Mouse (Mus musculus): Measurements from ENCODE around the gene Sirt4. TPM values are rescaled to one million over a fixed set of nuclear protein-coding genes. Genes with fewer than 3 reads are reported as not detected.

The Sirt4 gene
- total RNA-seq, 2 experiments from 2014 or later = 20.8 to 22.6 TPM

DNA sequence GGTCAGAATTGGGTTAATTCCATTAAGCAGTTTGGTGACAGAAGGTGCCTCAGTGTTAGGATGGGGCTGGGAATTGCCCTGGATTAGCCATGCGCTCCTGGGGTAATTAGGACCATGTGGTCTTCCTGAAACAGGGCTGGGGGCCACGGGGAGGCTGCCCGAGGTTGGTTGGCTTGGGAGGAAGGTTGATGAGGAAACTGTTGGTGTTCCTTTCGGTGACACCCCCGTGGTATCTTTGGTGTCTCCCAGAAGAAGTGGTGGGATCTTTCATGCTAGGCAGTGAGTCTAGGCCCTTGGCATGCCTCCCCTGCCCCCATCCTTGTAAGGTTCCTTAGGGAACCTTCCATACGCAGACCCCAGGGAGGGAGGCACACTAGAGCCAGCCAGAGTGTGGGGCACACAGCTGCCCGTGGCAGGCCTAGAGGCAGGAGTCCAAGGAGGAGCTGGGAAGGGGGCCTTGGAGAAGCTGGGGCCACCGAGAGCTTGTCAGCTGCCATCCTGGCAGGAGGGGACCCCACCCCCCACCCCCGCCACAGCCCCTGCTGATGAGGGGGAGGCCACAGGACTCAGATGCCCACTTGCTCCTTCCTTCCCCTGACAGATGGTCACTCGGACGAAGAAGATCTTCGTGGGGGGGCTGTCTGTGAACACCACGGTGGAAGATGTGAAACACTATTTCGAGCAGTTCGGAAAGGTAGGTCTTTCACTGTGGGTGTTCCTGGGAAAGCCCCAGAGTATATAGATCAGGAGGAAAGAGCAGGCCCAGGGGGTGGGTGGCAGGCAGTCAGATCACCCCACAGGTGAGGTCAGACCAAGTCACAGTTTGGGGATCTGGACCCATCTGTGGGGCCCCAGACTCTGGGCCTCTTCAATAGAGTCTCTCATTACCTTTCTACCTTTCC, 49.4 kb downstream of the Sirt4 start:
- DNase-seq = no peak

DNA sequence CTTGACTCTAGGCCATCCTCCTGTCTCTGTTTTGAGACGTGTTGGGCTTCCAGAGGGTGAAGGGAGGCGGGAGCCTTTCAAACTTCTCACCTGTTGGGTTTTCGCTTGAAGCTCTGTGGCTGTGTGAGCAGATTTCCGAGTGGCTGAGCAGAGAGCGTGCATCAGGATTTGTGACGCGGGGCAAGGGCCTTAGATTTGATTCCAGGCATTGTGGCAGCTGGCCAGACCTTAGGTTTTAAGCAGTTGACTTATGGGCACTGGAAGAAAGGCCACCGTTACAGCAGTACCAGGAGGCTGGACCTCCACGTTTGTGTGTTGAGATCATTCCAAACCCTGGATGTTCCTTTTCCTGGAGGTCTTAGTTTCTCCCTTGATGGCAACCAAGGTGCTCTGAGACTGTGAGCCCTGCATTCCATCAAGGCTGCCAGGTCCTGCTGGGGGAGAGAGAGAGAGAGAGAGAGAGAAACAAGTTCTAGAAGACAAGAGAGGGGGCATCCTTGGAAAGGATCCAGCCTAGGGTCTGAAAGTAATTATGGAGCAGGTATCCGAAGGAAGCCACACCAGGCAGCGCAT, 50.2 kb downstream of the Sirt4 start:
- DNase-seq = no peak

DNA sequence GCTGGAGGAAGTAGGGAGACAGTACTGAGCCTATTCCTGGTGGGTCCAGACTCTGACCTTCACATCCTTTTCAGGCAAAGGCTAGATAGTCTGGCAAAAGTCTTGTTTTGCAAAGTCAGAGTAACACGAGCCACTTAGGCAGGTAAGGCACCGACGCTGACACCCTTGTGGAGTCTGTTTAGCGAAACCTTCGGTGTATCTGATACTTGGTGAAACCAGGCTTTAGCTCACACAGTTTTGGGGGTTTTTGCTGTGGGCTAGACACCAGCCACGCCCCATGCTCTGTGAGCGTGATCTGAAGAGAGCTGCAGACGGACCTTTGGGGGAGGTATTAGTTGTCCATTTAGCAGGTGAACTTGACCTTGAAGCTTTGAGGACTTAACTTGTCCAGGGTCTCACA, 51.3 kb downstream of the Sirt4 start:
- DNase-seq = no peak

DNA sequence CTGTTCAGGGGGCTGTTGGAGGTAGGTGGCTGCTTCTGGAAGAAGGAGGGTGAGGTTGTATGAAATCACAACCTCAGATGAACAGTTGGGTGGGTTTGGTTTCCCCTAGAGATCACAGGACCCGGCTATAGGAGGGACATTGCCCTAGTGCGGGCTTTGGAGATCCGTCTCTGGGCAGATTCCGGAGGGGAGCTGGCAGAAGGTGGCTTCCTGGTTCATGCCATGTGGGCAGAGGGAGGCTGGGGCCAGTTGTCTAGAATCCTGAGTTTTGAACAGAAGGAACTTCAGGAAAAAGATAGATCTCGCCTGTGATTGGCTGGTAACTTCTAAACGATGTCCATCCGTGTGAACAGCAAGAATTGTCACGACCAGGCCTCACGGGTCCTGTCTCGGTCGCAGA, 52.1 kb downstream of the Sirt4 start:
- DNase-seq = no peak

DNA sequence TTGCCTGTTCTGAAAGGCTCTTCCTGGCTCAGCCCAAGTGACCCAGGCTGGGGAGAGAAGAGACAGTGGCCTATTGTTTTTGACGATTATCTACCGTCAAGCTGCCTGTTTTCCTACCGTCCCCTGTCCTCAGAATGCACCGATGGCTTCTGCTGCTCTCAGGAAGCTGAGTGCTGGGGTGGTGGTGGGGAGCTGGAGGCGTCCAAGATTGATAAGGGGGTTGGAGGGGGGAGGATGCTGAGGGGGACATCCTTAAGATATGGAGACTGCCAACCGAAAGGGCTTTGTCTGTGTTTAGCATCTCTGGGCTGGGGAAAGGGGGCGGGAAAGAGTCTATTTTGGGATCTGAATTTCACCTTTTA, 52.6 kb downstream of the Sirt4 start:
- no peak for DNase-seq

DNA sequence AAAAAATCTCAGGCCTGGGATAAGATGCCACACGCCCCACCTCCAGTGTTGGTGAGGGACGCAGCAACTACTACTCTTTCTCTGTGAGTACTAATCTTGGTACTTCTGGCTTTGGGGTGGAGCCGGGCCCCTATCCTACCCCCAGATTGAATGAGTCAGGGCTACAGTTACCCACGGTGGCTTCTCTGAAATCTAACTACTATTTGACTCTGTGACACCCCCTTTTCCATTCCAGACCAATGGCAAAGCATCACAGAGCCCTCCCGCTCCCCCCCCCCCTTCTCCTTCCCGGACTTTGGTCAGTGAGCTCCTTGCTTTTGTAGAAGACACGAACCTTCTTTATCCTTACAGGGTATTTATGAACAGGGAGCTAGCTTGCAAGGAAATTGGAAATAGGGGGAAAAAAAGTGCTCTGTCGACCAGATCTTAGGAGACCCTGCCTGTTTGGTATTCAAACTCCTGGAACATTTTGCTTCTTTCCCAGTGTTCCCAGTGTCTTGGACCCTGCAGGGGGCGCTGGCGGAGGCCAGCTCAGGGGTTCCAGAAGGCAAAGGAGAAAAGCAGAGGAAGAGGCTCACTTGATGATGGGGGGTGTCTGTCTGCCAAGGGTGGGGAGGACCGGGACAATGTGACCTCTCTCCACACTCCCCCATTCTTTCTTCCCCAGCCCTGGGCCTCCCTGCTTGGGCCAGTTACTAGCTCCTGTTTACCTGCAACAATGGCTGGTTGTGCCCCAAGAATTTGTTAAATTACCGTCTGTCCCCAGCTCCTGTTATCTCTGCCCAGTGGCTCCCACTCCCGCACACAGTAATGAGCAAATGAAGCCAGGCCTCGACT, 53.2 kb downstream of the Sirt4 start:
- DNase-seq = peak in 1 of 2 experiments; percentile 44

DNA sequence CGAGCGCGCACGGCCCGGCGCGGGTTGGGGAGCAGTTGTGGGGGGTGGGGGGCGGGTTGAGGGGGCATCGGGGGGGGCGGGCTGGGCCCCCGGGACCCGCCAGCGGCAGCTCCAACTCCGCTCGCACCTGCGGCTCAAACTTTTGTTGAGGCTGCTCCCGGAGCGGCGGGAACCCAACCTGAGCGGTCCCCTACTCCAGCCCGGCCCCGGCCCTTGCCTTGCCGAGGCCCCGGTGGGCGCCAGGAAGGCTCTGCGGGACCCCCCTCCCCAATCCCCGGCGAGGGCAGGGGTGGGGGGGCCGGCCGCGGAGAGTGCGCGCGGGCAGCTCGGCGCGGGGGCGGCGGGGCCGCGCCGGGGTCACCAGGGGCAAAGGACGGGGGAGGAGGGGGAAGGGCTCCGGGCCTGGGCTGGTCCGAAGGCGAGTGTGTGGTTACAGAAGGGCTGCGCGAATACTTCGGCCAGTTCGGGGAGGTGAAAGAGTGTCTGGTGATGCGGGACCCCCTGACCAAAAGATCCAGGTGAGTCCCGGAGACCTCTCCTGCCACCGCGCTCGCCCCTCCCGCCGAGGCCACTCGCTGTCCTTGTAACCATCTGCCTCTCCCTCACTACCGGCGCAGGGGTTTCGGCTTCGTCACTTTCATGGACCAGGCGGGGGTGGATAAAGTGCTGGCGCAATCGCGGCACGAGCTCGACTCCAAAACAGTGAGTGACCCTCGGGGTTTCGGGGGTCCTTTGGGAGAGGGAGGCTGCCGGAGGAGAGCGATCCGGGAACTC, 54.2 kb downstream of the Sirt4 start:
- peak; percentile 52 to 53 for DNase-seq

DNA sequence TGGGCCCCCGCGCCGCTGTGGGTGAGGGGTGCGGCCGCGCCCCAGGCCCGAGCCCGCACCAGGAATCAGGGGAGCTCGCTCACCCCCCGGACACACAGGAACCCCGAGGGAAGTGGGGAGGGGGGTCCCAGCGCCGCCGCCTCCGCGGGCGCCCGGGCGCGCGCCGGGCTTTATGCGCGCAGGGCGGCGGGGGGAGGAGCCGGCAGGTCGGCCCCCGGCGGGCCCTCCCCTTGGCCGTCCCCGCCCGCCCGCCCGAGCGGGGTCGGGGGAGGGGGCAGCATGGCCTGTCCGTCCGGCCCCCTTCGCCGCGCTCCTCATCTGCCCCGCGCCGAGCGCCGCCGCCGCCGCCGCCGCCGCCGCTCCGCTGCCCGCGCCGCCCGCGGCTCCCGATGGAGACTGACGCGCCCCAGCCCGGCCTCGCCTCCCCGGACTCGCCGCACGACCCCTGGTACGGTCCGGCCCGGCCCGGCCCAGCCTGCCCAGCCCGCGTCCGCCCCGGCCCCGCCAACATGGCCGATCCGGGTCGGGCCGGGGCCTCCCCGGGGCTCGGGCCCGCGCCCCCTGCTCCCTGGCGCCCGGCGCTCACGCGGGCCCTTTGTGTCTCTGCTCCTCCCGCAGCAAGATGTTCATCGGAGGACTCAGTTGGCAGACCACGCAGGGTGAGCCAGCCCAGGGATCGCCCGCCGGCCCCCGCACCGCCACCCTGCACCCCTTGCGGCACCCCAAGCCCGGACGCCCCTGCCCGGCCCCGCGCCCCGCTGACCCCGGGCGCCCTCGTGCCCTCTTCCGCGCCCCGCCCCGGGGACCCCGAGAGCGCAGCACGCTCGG, 55.0 kb downstream of the Sirt4 start, which contains the start of gene Msi1:
Gene Msi1 (plus strand): TSS at position 241 of the 828 bp plus-strand sequence.
- peak; percentile 53 to 68 for DNase-seq

DNA sequence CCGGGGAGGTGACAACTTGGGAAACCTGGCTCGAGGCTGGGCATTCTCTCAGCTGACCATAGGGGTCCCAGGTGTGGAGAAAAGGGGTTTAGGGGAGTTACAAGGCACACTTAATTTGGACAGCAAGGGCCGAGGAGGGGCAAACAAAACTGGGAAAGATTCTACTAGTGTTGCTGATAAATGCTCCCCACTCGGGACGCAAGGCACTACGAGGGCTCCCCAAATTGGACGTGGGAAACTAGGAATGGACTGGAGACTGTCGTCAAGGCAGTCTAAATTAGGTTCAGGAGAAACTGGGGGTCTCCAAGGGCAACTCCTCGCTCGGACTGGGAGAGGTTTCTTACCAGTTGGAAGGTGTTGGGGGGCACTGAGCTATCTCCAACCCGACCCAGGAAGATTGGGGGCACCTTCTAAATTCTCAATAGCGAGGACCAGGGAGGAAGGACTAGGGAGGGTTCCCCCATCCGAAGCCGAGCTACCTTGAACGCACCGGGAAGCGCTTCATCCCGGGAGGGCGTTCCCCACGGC, 55.6 kb downstream of the Sirt4 start:
- no peak for DNase-seq

Other genes with a start within 250 kb of the Sirt4 start
- gene Pop5, start 248.9 kb downstream of the Sirt4 start, total RNA-seq (2021) = 10 to 100 TPM; 76.3 to 85.9 TPM
- 100 to 1,000 TPM; 232 to 275 TPM for gene Rnf10, start 211.8 kb downstream of the Sirt4 start, total RNA-seq (2021)
- gene Coq5, start 205.1 kb downstream of the Sirt4 start, total RNA-seq (2021) = 10 to 100 TPM; 54.2 to 61.9 TPM
- gene Dynll1, start 183.7 kb downstream of the Sirt4 start, total RNA-seq (2021) = 100 to 1,000 TPM; 211 to 322 TPM
- gene Srsf9, start 157.5 kb downstream of the Sirt4 start, total RNA-seq (2021) = 10 to 100 TPM; 73.7 to 77.0 TPM
- 10 to 100 TPM; 17.7 to 21.7 TPM for gene Gatc, start 143.5 kb downstream of the Sirt4 start, total RNA-seq (2021)
- 10 to 100 TPM; 32.4 to 47.5 TPM for gene Triap1, start 143.5 kb downstream of the Sirt4 start, total RNA-seq (2021)
- 1,000 to 10,000 TPM; 1,319 to 1,418 TPM for gene Cox6a1, start 135.7 kb downstream of the Sirt4 start, total RNA-seq (2021)
- gene Msi1, start 55.1 kb downstream of the Sirt4 start, total RNA-seq (2021) = 10 to 100 TPM; 15.7 to 18.5 TPM
- not detected for gene Pla2g1b, start 18.5 kb downstream of the Sirt4 start, total RNA-seq (2021)
- gene Pxn, start 22.0 kb upstream of the Sirt4 start, total RNA-seq (2021) = 10 to 100 TPM; 33.5 to 54.2 TPM
- 100 to 1,000 TPM; 829 to 906 TPM for gene Rplp0, start 74.7 kb upstream of the Sirt4 start, total RNA-seq (2021)
- 10 to 100 TPM; 53.9 to 69.5 TPM for gene Gcn1l1, start 80.5 kb upstream of the Sirt4 start, total RNA-seq (2021)
- 10 to 100 TPM; 62.9 to 68.8 TPM for gene Rab35, start 147.2 kb upstream of the Sirt4 start, total RNA-seq (2021)
- 10 to 100 TPM in 1 of 2 experiments, 1 to 10 TPM in 1; 7.8 to 11.3 TPM for gene Bicdl1, start 246.9 kb upstream of the Sirt4 start, total RNA-seq (2021)

All from adrenal gland, postnatal 36 days (tissue).